Mouse (Mus musculus): Measurements from ENCODE around the gene Camk1d. TPM values are rescaled to one million over a fixed set of nuclear protein-coding genes. Genes with fewer than 3 reads are reported as not detected.

The Camk1d gene
- polyA plus RNA-seq, 1 experiment from 2014 or later, result 2.0 TPM

DNA sequence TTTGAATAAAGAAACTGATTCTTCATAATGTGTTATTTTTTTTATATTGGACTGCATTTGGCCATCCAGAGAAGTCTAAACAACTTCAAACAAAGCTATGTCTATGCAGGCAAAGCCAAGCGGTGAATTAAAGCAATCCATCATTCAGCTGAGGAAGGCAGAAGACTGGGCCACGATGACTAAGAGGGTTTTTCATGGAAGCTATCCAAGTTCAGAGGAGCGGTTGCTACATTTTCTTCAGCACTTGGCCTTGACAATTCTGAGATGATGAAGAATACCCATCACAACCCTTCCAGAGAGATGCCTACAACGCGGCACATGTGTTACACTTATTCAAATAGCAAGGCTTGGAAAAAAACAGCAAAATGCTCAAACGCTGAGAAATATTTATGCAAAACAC, 65.6 kb downstream of the Camk1d start:
- no peaks in the 10 kb centered on the region for H3K27me3 ChIP-seq (ENCODE audit: insufficient read depth, low read length)
- no peaks in the 10 kb centered on the region for H3K4me1 ChIP-seq (ENCODE audit: insufficient read depth)
- no peak for TF ChIP-seq EP300 (IDR thresholded peaks at IDR 0.05; ENCODE audit: low read depth)
- TF ChIP-seq CTCF (IDR thresholded peaks at IDR 0.05; ENCODE audit: low read depth), result no peak
- H3K9me3 ChIP-seq (ENCODE audit: low read length), result no peaks in the 10 kb centered on the region
- H3K4me2 ChIP-seq (ENCODE audit: low read depth, low read length), result no peak overlapping the region
- no peak overlapping the region for H3K4me3 ChIP-seq (ENCODE audit: low read depth, low read length)
- no peak overlapping the region for H3K9ac ChIP-seq (replicated peaks)
- ATAC-seq, result no peak
- no peak for DNase-seq
- no peaks in the 10 kb centered on the region for H3K36me3 ChIP-seq (replicated peaks; ENCODE audit: insufficient read depth, low read length)
- H3K27ac ChIP-seq (ENCODE audit: low read depth), result no peak overlapping the region
- 67% methylated on average over 6 of the region's 6 CpGs for WGBS (ENCODE audit: insufficient replicate concordance)

DNA sequence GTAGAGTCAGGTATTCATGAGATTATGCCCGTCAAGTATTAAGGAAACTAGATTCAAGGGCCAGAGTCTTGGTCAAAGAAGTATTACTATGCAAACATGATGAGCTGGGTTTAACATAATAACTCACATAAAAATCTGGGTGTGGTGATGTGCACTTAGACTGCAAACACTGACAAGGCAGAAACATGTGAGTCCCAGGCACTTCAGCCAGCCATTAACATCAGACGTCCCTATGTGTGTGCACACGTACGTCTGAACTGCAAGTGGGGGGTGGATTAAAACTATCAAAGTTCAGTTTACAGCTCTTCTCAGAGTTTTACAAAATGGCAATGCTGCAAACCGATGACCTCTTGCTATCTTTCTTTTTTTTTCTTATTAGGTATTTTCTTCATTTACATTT, 68.0 kb downstream of the Camk1d start:
- Histone ChIP-seq H3K4me2 (ENCODE audit: low read depth, low read length) (no peak overlapping the region), H3K9ac (replicated peaks) (no peak overlapping the region), H3K36me3 (replicated peaks; ENCODE audit: insufficient read depth, low read length) (no peaks in the 10 kb centered on the region), H3K9me3 (ENCODE audit: low read length) (no peaks in the 10 kb centered on the region), H3K27ac (ENCODE audit: low read depth) (no peak overlapping the region), H3K4me3 (ENCODE audit: low read depth, low read length) (no peak overlapping the region), H3K4me1 (ENCODE audit: insufficient read depth) (no peaks in the 10 kb centered on the region), H3K27me3 (ENCODE audit: insufficient read depth, low read length) (no peaks in the 10 kb centered on the region)
- TF ChIP-seq CTCF (IDR thresholded peaks at IDR 0.05; ENCODE audit: low read depth) (no peak), EP300 (IDR thresholded peaks at IDR 0.05; ENCODE audit: low read depth) (no peak)
- ATAC-seq (no peak), DNase-seq (no peak)
- 73% methylated on average over 5 of the region's 5 CpGs for WGBS (ENCODE audit: insufficient replicate concordance)

DNA sequence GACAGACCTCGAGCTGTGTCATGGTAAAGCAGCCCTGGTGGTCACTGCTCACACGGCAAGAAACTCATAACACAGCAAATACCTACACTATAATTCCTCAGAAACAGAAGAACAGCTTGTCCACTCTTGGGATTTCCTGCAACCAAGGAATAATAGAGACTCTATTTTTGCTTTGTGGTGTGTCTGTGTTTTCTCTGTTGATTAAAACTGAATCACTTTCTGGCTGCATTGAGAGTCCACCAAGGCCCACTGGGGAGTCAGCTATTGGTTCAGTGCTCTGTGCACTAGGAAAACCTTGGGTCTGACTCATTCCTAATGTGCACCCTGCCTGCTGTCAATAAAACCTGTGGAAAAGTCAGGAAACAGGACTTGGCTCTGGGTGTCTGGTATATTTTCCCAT, 68.7 kb downstream of the Camk1d start:
- H3K4me3 ChIP-seq (ENCODE audit: low read depth, low read length), result no peak overlapping the region
- H3K9ac ChIP-seq (replicated peaks), result no peak overlapping the region
- no peaks in the 10 kb centered on the region for H3K36me3 ChIP-seq (replicated peaks; ENCODE audit: insufficient read depth, low read length)
- no peaks in the 10 kb centered on the region for H3K9me3 ChIP-seq (ENCODE audit: low read length)
- TF ChIP-seq CTCF (IDR thresholded peaks at IDR 0.05; ENCODE audit: low read depth), result no peak
- no peak for TF ChIP-seq EP300 (IDR thresholded peaks at IDR 0.05; ENCODE audit: low read depth)
- H3K27me3 ChIP-seq (ENCODE audit: insufficient read depth, low read length), result no peaks in the 10 kb centered on the region
- 74% methylated on average over 2 of the region's 2 CpGs for WGBS (ENCODE audit: insufficient replicate concordance)
- H3K4me2 ChIP-seq (ENCODE audit: low read depth, low read length), result no peak overlapping the region
- no peak overlapping the region for H3K27ac ChIP-seq (ENCODE audit: low read depth)
- no peaks in the 10 kb centered on the region for H3K4me1 ChIP-seq (ENCODE audit: insufficient read depth)
- no peak for ATAC-seq
- DNase-seq, result no peak

DNA sequence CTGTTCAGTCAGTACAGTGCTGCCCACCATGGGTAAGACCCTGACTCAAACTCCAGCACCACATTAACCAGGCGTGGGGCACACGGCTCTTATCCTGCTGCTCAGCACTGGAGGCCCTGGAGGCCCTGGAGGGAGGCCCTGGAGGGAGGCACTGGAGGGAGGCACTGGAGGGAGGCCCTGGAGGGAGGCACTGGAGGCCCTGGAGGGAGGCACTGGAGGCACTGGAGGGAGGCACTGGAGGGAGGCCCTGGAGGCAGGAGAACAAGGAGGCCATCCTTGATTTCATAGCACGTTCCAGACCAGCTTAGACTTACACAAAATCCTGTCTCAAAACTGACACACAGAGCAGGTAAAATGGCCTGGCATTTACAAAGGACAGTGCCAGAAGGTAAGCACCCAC, 70.4 kb downstream of the Camk1d start:
- Histone ChIP-seq H3K4me1 (ENCODE audit: insufficient read depth) (peaks cover 7% of the 10 kb centered on the region), H3K9ac (replicated peaks) (no peak overlapping the region), H3K27me3 (ENCODE audit: insufficient read depth, low read length) (no peaks in the 10 kb centered on the region), H3K4me2 (ENCODE audit: low read depth, low read length) (no peak overlapping the region), H3K27ac (ENCODE audit: low read depth) (no peak overlapping the region), H3K9me3 (ENCODE audit: low read length) (no peaks in the 10 kb centered on the region), H3K4me3 (ENCODE audit: low read depth, low read length) (no peak overlapping the region), H3K36me3 (replicated peaks; ENCODE audit: insufficient read depth, low read length) (no peaks in the 10 kb centered on the region)
- 69% methylated on average over 3 of the region's 3 CpGs for WGBS (ENCODE audit: insufficient replicate concordance)
- DNase-seq (no peak), ATAC-seq (no peak)
- TF ChIP-seq EP300 (IDR thresholded peaks at IDR 0.05; ENCODE audit: low read depth) (no peak), CTCF (IDR thresholded peaks at IDR 0.05; ENCODE audit: low read depth) (no peak)

DNA sequence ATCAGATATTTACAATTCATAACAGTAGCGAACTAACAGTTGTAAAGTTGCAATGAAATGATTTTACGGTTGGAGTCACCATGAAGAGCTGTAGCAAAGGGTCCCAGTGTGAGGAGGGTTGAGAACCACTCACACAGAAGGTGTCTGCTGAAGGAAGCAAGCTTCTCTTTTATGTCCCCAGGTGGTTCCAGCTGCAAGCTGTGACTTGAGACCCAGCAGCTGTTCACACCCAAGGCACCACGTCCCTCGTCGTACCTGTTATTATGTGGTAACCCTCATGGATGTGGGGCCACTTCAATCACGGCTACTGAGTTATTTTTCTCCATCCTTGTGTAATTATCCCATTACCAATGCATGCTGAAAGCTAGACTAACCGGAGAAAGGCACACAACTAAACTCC, 71.1 kb downstream of the Camk1d start:
- Histone ChIP-seq H3K4me3 (ENCODE audit: low read depth, low read length) (no peak overlapping the region), H3K9me3 (ENCODE audit: low read length) (no peaks in the 10 kb centered on the region), H3K4me2 (ENCODE audit: low read depth, low read length) (no peak overlapping the region), H3K4me1 (ENCODE audit: insufficient read depth) (peaks cover 7% of the 10 kb centered on the region), H3K9ac (replicated peaks) (no peak overlapping the region), H3K27me3 (ENCODE audit: insufficient read depth, low read length) (no peaks in the 10 kb centered on the region), H3K27ac (ENCODE audit: low read depth) (no peak overlapping the region), H3K36me3 (replicated peaks; ENCODE audit: insufficient read depth, low read length) (no peaks in the 10 kb centered on the region)
- no peak for ATAC-seq
- WGBS (ENCODE audit: insufficient replicate concordance), result 54% methylated on average over 7 of the region's 7 CpGs
- DNase-seq, result no peak
- no peak for TF ChIP-seq EP300 (IDR thresholded peaks at IDR 0.05; ENCODE audit: low read depth)
- TF ChIP-seq CTCF (IDR thresholded peaks at IDR 0.05; ENCODE audit: low read depth), result no peak

DNA sequence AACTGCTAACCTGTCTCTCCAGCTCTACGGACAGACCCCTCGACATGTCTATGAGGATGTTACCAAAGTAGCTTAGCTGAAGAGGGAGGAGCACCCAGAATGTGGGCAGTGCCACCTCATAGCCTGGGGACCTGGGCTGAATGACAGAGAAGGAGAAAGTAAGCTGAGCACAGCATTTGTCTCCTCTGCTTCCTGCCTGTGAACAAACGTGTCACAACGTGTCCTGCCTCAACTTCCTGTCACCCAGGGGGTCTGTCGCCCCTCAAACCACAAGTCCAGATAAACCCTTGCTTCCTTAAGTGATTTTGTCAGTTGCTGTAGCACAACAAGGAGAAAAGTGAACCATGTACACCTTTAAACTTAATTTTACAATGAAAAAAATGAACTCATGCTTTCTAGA, 71.7 kb downstream of the Camk1d start:
- H3K27me3 ChIP-seq (ENCODE audit: insufficient read depth, low read length), result no peaks in the 10 kb centered on the region
- ATAC-seq, result no peak
- H3K9ac ChIP-seq (replicated peaks), result no peak overlapping the region
- H3K9me3 ChIP-seq (ENCODE audit: low read length), result no peaks in the 10 kb centered on the region
- H3K27ac ChIP-seq (ENCODE audit: low read depth), result no peak overlapping the region; the same call in 1 of the 2 replicates
- H3K36me3 ChIP-seq (replicated peaks; ENCODE audit: insufficient read depth, low read length), result no peaks in the 10 kb centered on the region
- H3K4me2 ChIP-seq (ENCODE audit: low read depth, low read length), result no peak overlapping the region
- H3K4me3 ChIP-seq (ENCODE audit: low read depth, low read length), result no peak overlapping the region
- H3K4me1 ChIP-seq (ENCODE audit: insufficient read depth), result peaks cover 7% of the 10 kb centered on the region
- DNase-seq, result no peak
- TF ChIP-seq EP300 (IDR thresholded peaks at IDR 0.05; ENCODE audit: low read depth) (no peak), CTCF (IDR thresholded peaks at IDR 0.05; ENCODE audit: low read depth) (no peak)
- whole genome bisulfite sequencing (ENCODE audit: insufficient replicate concordance), result 31% methylated on average over 5 of the region's 5 CpGs

DNA sequence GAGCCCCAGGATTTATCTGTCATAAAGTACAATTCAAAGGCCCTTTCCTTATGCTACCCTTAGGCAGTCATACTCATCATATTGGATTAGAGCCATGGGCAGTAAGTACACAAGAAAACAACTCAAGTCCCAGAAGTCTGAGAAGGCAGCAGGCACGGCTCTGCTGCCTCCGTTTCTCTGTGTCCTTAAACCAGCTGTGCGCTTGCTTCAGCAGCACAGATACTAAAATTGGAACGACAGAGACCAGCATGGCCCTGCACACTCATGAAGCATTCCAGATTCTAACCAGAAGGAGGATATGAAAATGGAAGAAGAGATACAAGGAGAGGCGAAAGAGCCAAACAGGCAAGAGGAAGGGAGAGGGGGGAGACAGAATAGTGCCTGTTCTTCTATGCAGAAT, 72.6 kb downstream of the Camk1d start:
- Histone ChIP-seq H3K4me1 (ENCODE audit: insufficient read depth) (peaks cover 7% of the 10 kb centered on the region), H3K4me3 (ENCODE audit: low read depth, low read length) (no peak overlapping the region), H3K9me3 (ENCODE audit: low read length) (no peaks in the 10 kb centered on the region), H3K36me3 (replicated peaks; ENCODE audit: insufficient read depth, low read length) (no peaks in the 10 kb centered on the region), H3K27ac (ENCODE audit: low read depth) (no peak overlapping the region), H3K27me3 (ENCODE audit: insufficient read depth, low read length) (no peaks in the 10 kb centered on the region), H3K4me2 (ENCODE audit: low read depth, low read length) (no peak overlapping the region), H3K9ac (replicated peaks) (no peak overlapping the region)
- no peak for ATAC-seq
- no peak for TF ChIP-seq EP300 (IDR thresholded peaks at IDR 0.05; ENCODE audit: low read depth)
- TF ChIP-seq CTCF (IDR thresholded peaks at IDR 0.05; ENCODE audit: low read depth), result no peak
- DNase-seq, result no peak
- WGBS (ENCODE audit: insufficient replicate concordance), result 47% methylated on average over 5 of the region's 5 CpGs
